Mouse (Mus musculus) liver, embryonic 14.5 days (tissue): ENCODE measurements around the gene Myo1b.

Experiments
- CTCF ChIP-seq: IDR thresholded peaks from 2 replicates; pipeline ENCODE4 v1.5.1; 2016; ENCODE audit warnings: antibody characterized with exemption, low read depth, control low read depth
- EP300 ChIP-seq: IDR thresholded peaks from 2 replicates; pipeline ENCODE4 v1.6.1; 2016; ENCODE audit warnings: antibody characterized with exemption, low read depth

DNA sequence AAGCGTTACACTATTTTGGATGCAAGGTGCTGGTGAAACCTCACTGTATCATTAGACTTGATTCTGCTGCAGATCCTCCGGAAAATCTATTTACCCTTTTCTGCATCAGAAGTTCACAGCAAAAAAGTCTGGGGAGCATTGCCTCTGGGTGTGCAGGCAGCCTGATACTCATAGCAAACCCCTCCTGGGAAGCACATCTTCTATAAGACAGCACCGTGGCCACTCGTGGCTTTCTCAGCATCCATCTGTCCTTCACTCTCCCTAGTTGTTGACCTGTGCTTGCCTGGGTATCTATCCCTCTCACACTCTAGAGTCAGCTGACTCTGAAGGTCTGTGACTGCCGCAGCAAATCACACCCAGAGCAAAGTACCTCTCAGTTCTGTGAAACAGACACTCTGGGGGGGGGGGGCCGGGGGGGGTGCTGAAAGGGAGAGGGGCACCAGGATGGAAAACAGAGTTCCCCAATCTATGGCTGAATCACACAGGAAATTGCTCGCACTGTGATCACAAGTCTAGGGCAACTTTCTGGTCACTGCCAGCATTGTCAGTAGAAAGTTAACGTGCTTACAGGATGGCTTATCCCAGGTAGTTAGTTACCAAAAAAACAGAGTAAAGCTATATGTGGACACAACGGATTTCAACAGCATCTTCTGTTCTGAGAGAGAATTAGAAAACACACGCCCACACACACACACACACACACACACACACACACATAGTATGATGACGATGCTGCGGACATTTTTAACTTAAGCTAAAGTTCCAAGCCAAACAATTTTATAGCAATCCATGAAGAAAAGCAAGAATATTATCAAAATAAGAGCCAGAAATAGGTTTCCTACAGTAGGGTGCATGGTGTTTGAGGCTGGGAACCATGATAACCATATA lies 35.7 kb downstream of the Myo1b start:
- TF ChIP-seq EP300: no peak
- no peak for TF ChIP-seq CTCF
